Mouse (Mus musculus): ENCODE measurements around the gene Ndufa9.
A peak's percentile ranks its signal among the peaks of the same experiment; 100 is the strongest.

The Ndufa9 gene

GRCm38 (mm10) chr6:126848712-126849704, at the start of gene Ndufa9:
Ndufa9 (minus strand) TSS chr6:126849136.
- DNase-seq (ENCODE audit: low read depth, low spot score), result peak; percentile 91

GRCm38 (mm10) chr6:126877118-126877517, 28.2 kb upstream of the Ndufa9 start:
- DNase-seq (ENCODE audit: low read depth, low spot score), result no peak

GRCm38 (mm10) chr6:126852881-126853280, 3.9 kb upstream of the Ndufa9 start, which contains the start of gene Akap3:
Akap3 (plus strand) TSS chr6:126853098.
- no peak for DNase-seq (ENCODE audit: low read depth, low spot score)

- DNase-seq (ENCODE audit: low read depth, low spot score), result no peak
These were observed 12.3 kb downstream of the Ndufa9 start for GRCm38 (mm10) chr6:126836628-126837027.

- peak; percentile 64 for DNase-seq (ENCODE audit: low read depth, low spot score)
These were observed 25.8 kb downstream of the Ndufa9 start for GRCm38 (mm10) chr6:126823087-126823486.

- no peak for DNase-seq (ENCODE audit: low read depth, low spot score)
These were observed 32.6 kb downstream of the Ndufa9 start for GRCm38 (mm10) chr6:126816338-126816737.

- no peak for DNase-seq (ENCODE audit: low read depth, low spot score)
These were observed 33.7 kb downstream of the Ndufa9 start for GRCm38 (mm10) chr6:126815206-126815750.

GRCm38 (mm10) chr6:126811481-126811880, 37.5 kb downstream of the Ndufa9 start:
- no peak for DNase-seq (ENCODE audit: low read depth, low spot score)

- DNase-seq (ENCODE audit: low read depth, low spot score), result peak; percentile 43
These were observed 40.4 kb downstream of the Ndufa9 start for GRCm38 (mm10) chr6:126808561-126808960.

GRCm38 (mm10) chr6:126808134-126808533, 40.8 kb downstream of the Ndufa9 start:
- DNase-seq (ENCODE audit: low read depth, low spot score), result peak; percentile 43

- DNase-seq (ENCODE audit: low read depth, low spot score), result no peak
These were observed 42.2 kb downstream of the Ndufa9 start for GRCm38 (mm10) chr6:126806783-126807182.

GRCm38 (mm10) chr6:126802946-126803345, 46.0 kb downstream of the Ndufa9 start:
- DNase-seq (ENCODE audit: low read depth, low spot score), result peak; percentile 50

GRCm38 (mm10) chr6:126794751-126795150, 54.2 kb downstream of the Ndufa9 start:
- no peak for DNase-seq (ENCODE audit: low read depth, low spot score)

GRCm38 (mm10) chr6:126793689-126794088, 55.2 kb downstream of the Ndufa9 start:
- DNase-seq (ENCODE audit: low read depth, low spot score), result no peak

- no peak for DNase-seq (ENCODE audit: low read depth, low spot score)
These were observed 57.0 kb downstream of the Ndufa9 start for GRCm38 (mm10) chr6:126791964-126792363.

GRCm38 (mm10) chr6:126791488-126791887, 57.4 kb downstream of the Ndufa9 start:
- DNase-seq (ENCODE audit: low read depth, low spot score), result no peak

- no peak for DNase-seq (ENCODE audit: low read depth, low spot score)
These were observed 60.1 kb downstream of the Ndufa9 start for GRCm38 (mm10) chr6:126788863-126789262.

GRCm38 (mm10) chr6:126784206-126784605, 64.7 kb downstream of the Ndufa9 start:
- DNase-seq (ENCODE audit: low read depth, low spot score), result no peak

GRCm38 (mm10) chr6:126783651-126784066, 65.3 kb downstream of the Ndufa9 start:
- peak; percentile 90 for DNase-seq (ENCODE audit: low read depth, low spot score)

- no peak for DNase-seq (ENCODE audit: low read depth, low spot score)
These were observed 65.9 kb downstream of the Ndufa9 start for GRCm38 (mm10) chr6:126783056-126783455.

GRCm38 (mm10) chr6:126777889-126778288, 71.0 kb downstream of the Ndufa9 start:
- DNase-seq (ENCODE audit: low read depth, low spot score), result no peak

- DNase-seq (ENCODE audit: low read depth, low spot score), result no peak
These were observed 75.1 kb downstream of the Ndufa9 start for GRCm38 (mm10) chr6:126773873-126774272.

GRCm38 (mm10) chr6:126772326-126772725, 76.6 kb downstream of the Ndufa9 start:
- no peak for DNase-seq (ENCODE audit: low read depth, low spot score)

Measured in telencephalon, adult 2 months (tissue).